Mouse (Mus musculus) left cerebral cortex, postnatal 4 days (tissue): ENCODE data around the gene D930048N14Rik. TPM values are rescaled to one million over a fixed set of nuclear protein-coding genes. Genes with fewer than 3 reads are reported as not detected.
A peak's percentile ranks its signal among the peaks of the same experiment; 100 is the strongest.
"Not testable (repeated sequence)": the region's sequence is repeated elsewhere in the genome, so short reads cannot be mapped to it uniquely, and the experiment has no call there.

ENCODE experiments used
- DNase-seq: peaks from one replicate; pipeline ENCODE4 v3.0.0-alpha.2; 2022
- intact Hi-C: fragments of 180-260 bp; cut with DNase I; formaldehyde crosslinking; loops from one replicate; pipeline ENCODE4 v1.15.1; 2025
- total RNA-seq, 2 experiments: library from RNA; stranded (reverse); gene quantifications; 2 replicates each; pipeline ENCODE4 v1.2.3; 2021

Gene D930048N14Rik
- total RNA-seq, 2 experiments from 2014 or later = 1.1 to 1.2 TPM

- no peak for DNase-seq
- intact Hi-C loops = loop anchor here (5.0 kb wide), 1 partner anchor 37 kb away; the partner anchor contains the start of genes D930048N14Rik and N4bp3
Observed at GRCm38 (mm10) chr11:51689343-51689742, 38.6 kb downstream of the D930048N14Rik start.

- DNase-seq, intact Hi-C loops: not testable (repeated sequence)
Observed at GRCm38 (mm10) chr11:51690597-51690996, 39.8 kb downstream of the D930048N14Rik start.

DNA sequence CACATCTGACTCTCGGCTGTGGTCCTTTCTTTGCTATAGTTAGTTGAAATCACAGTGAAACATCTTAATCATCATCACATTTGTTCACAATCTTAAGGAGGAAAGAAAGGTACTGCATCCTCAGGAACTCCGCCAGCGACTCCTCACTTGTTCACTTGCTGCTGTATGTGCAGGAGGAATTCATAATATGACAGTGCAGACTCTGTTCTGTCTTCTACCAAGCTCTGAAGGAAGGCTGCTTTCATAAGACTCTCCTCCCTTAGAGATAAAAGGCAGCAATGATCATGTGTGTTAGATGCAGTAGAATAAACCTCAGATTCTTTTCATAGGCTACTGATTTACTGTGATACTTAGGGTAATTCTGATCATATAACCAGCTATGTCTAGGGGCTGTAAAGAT lies 44.2 kb downstream of the D930048N14Rik start:
- intact Hi-C loops = no loop called here
- DNase-seq = no peak

DNA sequence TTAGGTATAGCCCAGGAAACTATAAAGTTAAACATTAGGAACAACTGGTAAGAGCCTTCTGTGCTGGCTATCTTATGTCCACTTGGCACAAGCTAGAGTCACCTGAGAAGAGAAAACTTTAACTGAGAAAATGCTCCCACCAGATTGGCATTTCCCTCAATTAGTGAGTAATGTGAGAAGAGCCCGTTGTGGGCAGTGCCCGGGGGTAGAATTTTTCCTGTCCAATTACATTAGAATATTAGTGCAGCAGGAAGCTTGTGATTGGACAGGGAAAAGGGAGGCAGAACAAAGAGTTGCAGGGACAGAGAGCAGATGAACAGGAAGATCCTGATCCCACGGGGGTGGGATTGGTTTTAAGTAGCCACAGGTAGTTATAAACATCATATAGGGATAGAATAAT lies 52.1 kb downstream of the D930048N14Rik start:
- intact Hi-C loops = no loop called here
- no peak for DNase-seq

DNA sequence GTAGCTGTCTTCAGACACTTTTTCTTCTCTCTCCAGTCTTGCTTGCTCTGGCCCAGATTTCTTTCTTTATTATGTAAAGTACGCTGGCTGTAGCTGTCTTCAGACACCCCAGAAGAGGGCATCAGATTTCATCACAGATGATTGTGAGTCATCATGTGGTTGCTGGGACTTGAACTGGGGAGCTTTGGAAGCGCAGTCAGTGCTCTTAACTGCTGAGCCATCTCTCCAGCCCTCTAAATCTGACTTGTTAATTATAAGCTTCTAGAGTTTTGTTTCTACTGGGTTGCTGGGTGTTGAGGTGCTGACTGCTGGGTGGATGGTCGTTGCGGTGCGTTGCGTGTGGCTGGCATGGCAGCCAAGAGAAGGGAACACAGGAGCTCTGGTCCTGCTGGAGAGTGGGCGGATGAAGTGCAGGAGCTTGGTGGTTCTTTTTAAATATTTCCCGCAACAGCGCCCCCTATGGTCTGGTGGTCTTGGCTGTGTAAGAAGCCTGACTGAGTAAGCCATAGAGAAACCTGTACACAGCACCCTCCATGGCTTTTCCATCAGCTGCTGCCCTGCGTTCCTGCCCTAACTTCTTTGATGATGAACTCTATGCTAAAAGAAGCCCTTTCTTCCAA lies 52.7 kb downstream of the D930048N14Rik start:
- intact Hi-C loops = no loop called here

DNA sequence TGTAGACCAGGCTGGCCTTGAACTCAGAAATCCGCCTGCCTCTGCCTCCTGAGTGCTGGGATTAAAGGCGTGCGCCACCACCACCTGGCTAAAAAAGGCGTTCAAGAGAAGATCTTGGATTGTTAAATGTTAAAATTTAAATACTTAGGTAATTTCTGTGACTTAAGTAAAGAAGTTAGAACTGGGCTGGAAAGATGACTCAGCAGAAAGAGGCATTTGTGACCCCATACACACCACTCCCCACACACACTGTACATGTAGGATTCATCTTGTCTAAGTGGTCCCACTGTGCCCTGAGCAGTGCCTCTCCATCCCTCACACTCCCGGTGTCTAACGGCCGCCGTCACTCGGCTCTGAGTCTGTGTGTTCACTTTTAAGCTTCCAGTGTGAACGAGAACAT lies 55.7 kb downstream of the D930048N14Rik start:
- no peak for DNase-seq
- intact Hi-C loops = no loop called here

More for the DNA sequence above, 52.7 kb downstream of the D930048N14Rik start:
- peak; percentile 16 for DNase-seq

GRCm38 (mm10) chr11:51707080-51707479 lies 56.3 kb downstream of the D930048N14Rik start:
- intact Hi-C loops = no loop called here
- no peak for DNase-seq

Other genes starting within 250 kb of the D930048N14Rik start
- 1 to 10 TPM; 7.6 to 8.1 TPM for gene Phykpl, start 66.2 kb upstream of the D930048N14Rik start, total RNA-seq
- 100 to 1,000 TPM; 339 to 358 TPM for gene Hnrnpab, start 44.1 kb upstream of the D930048N14Rik start, total RNA-seq
- 10 to 100 TPM; 60.2 to 60.4 TPM for gene Nhp2, start 31.2 kb upstream of the D930048N14Rik start, total RNA-seq
- gene Rmnd5b, start 15.1 kb upstream of the D930048N14Rik start, total RNA-seq = 10 to 100 TPM; 41.4 to 47.5 TPM
- 10 to 100 TPM; 15.1 to 16.0 TPM for gene N4bp3, start 112 bp upstream of the D930048N14Rik start, total RNA-seq
- 10 to 100 TPM; 25.8 to 27.1 TPM for gene 0610009B22Rik, start 37.9 kb downstream of the D930048N14Rik start, total RNA-seq
- gene Sec24a, start 112.7 kb downstream of the D930048N14Rik start, total RNA-seq = 10 to 100 TPM; 28.6 to 32.2 TPM
- gene Sar1b, start 112.7 kb downstream of the D930048N14Rik start, total RNA-seq = 10 to 100 TPM; 74.6 to 84.8 TPM
- gene Jade2, start 206.7 kb downstream of the D930048N14Rik start, total RNA-seq = 1 to 10 TPM; 2.5 to 3.0 TPM